Mouse (Mus musculus) retina, postnatal 1 day (tissue): ENCODE measurements around the gene Olfr555.
"Not testable (repeated sequence)": the region's sequence is repeated elsewhere in the genome, so short reads cannot be mapped to it uniquely, and the experiment has no call there.

ENCODE experiments used
- DNase-seq: peaks from one replicate; pipeline ENCODE4 v3.0.0-alpha.2; 2012

The Olfr555 gene

DNA sequence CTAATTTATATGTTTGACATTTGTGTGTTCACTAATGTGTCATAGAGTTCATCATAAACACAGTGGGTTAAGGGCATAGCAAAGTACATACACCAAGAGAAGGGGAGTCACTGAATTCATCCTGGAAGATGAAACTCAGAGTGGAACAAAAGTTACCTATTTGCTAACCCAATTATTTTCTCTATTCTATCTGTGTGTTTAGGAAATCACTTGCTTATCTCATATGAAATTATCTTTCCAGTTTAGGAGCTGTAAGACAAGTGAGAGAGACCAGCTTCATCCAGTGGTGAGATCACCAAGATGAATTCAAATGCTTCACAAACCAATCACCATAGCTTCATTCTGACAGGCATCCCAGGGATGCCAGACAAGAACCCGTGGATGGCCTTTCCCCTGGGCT lies at the start of gene Olfr555:
Gene Olfr555, plus strand, starts transcription at position 301 of the 400 bp plus-strand sequence.
- DNase-seq, result no peak

DNA sequence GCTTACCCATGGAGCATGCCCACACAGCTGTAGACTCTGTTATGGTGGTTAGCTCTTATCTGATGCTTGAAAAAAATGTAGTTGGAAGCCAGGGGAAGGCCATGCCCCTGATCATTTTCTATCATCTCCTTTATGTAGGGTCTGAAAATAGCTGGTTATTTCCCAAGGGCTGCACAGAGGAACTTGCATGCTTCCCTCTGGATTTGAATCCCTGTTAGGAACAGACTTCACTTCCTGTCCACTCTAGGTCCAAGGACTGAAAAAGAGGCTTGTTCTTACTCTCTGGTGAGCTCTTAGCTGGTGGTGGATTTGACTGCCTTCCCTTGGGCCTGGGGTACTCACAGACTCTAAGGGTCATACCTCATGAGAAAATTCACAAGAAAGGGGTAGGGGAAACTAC lies 40.5 kb upstream of the Olfr555 start, which contains the start of gene Olfr553:
Gene Olfr553, minus strand, starts transcription at position 101 of the 400 bp plus-strand sequence.
- DNase-seq, result no peak

DNA sequence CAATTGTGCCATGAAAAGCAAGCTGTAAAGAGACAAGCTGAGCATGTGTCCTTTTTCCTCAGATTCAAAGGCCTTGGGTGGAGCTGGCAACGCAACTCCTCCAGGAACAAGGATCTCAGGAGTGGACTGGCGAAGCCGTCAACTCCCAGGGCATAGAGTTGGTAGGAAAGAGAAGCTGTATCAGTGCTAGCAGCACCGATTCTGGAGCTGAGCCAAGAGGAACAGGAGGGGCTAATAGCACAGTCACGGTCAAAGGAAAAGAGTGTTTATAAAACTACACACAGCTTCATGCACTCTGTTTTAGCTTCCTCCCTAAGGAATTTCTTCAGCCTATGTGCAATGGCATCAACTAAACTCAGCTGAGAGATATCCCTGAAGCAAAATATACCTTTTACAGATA lies 39.0 kb upstream of the Olfr555 start:
- DNase-seq, result no peak

DNA sequence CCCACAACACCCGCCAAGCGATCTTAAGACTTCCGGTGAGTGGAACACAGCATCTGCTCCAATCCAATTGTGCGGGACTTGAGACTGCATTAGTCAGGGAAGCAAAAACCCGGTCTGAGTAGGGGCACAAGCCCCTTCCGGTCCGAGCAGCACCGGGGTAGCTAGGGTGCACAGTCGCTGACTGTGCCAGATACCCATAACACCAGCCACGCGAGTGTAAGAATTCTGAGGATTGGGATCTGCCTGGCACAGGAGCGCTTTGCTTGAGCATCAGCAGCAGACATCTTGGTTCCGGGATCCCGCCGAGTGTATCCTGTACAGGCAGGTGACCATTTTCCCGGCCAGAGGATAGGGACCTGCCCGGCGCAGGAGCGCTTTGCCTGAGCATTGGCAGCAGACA lies 38.3 kb upstream of the Olfr555 start:
- not testable (repeated sequence) for DNase-seq

DNA sequence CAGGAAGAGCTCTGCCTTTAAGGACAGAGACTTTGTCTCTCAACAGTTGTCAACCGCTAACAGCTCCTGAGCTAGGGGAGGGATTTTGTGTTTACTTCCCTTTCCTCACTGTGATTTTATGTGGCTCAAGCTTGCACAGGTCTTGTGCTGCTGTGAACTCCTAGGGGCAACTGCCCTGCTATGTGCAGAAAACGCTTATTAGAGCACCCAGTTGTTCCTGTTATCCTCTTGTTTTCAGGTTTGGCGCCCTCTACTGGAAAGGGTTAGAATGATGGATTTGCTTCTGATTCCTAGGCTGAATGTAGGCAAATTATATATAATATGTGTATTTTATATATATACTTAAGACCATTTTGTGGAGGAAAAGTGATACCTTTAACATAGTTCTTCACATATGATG lies 22.0 kb upstream of the Olfr555 start:
- DNase-seq, result peak; percentile 48

DNA sequence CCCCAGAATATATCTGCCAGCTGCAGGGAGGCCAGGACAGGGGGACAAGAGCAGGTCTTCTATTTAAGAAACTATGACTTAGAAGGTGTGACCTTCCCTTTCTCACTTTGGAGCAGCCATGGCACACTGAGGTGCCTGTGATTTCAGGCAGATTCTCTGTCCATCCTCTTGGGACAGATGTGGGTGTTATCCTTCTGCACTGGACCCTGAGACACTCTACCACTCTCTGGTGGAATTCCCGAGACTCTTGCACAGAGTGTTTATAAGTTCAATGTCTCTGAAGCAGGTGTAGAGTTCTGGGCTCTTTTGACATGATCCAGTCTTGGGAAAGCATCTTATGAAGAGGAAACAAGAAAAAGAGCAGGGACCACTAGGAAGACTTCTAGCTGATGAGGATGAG lies 20.5 kb upstream of the Olfr555 start, which contains the start of gene Olfr554:
Gene Olfr554, plus strand, starts transcription at position 301 of the 400 bp plus-strand sequence.
- DNase-seq, result no peak

DNA sequence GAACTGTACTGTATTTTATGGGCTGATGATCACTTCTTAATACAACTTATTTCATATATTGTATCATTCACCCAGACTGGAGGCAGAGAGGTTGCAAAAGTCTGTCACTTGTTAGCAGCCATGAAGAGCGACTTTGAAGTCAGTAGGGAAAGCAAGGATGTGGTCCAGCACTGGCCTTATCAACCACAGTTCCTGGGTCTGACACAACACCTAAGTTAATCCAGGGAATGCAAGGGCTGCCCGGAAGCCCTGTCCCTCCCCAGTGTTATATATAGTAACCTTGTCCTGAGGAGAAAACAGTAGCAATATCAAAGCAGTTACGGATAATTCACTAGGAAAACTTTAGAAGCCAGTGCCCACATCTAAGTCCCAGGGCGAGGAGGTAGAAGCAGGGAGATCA lies 13.7 kb upstream of the Olfr555 start:
- not testable (repeated sequence) for DNase-seq

DNA sequence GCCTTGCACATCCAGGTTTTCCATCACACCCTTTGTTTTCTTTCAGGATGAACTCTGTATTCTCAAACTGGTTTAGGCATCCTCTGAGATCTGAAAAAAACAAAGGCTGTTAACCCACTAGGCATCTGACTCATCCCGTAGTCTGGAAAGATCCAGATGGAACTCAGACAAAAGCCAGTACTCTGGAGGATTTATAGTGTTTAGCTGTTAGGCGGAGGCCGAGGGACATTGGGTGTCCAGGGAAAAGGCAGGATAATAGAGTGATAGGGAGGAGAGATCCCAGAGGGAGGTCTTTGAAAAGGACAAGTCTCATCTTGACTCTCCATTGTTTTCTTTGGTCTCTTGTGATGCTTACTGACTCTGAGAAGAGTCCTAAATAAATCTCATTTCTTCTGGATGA lies 6.0 kb downstream of the Olfr555 start, which contains the start of gene Olfr556:
Gene Olfr556, plus strand, starts transcription at position 301 of the 400 bp plus-strand sequence.
- no peak for DNase-seq

DNA sequence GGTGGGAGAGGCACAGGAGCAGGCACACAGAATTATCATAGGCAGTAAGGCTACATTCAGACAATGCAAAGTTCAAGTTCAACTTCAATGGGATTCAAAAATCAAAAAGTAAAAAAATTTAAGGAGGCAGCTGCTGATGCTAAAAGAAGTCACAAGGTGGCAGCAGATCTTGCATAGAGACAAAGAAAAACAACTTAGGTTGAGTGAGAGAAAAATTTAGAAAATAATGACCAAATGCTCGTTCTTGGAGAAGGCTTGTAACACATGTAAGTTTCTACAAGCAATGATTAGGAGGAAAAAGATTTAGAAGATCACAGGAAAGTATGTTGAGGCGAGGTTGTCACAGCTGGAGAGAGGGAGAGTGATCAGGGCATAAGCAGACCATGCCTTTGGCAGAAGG lies 6.8 kb downstream of the Olfr555 start:
- DNase-seq, result no peak

DNA sequence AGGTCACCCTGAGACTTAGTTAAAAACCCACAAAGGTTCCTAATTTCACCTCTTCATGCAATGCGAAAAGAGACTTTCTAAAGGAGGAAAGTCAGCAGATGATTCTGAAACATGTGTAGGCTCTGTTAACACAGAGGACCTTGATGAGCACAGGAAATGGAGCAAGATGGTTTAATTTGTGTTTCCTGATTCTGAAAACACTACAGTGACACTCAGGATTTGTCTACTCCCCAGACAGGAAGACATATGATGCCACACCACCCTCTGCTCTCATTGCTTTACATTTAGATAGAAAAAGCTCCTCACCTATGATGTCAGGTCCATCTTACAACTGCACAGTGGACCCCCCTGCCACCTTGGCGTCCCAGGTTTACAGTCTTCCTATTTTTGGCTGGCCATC lies 17.6 kb downstream of the Olfr555 start:
- DNase-seq, result no peak

DNA sequence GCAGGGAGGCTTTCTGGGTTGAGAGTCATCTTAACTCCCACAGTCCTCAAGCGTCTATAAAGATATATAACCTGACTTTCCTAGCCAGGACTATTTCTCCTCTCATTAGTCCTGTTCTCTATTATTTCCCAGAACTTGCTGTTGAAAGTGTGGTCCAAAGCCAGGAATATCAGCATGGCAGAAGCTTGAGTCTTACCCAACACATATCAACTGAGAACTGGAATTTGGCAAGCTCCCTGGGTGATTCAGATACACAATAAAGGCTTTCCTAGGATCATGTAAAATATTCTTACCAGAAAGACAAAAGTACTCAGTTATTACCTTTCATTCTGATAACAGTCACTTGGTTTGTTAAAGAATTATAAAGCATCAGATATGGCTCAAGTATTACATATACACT lies 23.3 kb downstream of the Olfr555 start:
- DNase-seq, result no peak

DNA sequence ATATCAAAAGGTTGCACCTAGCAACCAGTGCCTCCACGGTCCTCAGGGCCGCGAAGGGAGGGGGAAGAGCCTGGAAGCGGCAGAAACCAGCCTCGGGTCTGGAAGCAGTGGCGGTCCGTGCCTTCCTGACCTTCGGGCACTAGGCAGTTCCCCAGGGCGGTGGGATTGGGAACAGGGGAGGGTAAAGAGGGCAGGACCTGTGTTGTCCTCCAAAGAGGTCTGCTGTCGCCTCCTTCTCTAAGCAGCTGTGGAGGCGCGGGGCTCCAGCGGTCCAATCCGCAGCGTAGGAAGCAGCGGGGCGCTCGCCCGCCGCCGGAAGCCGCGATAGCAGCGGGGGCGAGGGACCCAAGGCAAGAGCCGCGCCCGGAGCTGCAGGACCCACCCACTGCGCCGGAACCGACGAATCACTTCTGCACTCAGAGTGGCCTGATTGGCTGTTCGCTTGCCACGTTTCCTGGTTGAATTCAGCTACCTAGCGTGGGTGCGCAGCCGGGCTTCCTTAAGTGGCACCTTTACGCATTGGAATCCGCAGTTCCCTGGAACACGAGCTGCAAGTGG lies 28.4 kb downstream of the Olfr555 start, which contains the start of gene Trim68:
Gene Trim68, minus strand, starts transcription at position 384 of the 558 bp plus-strand sequence.
- peak; percentile 93 for DNase-seq

DNA sequence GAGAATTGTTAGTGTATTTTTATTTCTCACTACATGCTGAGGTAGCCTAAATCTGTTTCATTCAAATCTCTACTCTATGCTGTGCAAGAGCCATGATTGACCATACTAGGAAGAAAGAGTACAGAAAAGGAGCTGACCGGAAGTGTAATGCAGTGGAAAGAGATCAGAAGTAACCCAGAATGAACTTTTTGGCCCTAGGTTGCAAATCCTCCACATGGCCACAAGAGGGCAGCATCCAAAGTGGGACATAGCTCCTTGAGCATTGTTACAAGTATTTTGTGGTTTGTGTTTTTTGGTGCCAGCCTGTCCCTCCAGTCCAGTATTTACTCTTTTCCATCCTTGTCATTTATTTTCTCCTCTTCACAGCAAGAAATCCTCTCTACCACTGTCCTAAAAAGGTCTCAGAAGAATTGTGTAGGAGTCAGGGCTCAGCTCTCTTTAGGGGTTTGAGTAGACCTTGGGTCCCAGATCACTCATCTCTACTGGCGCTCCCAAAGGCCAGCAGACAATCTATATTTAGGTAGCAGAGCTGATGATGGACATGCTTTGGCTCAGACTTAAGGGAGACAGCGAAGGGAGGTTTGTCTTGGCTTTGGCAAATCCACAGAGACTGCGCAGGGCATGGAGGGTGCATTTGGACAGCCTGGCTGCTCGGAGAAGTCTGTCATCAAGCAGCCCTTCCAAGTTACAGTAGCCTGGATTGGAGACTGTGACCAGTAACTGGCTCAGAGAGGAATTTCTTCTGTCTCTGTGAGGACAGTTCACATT lies 36.9 kb downstream of the Olfr555 start, which contains the start of gene Olfr557:
Gene Olfr557, plus strand, starts transcription at position 553 of the 768 bp plus-strand sequence.
- peak; percentile 64 for DNase-seq

DNA sequence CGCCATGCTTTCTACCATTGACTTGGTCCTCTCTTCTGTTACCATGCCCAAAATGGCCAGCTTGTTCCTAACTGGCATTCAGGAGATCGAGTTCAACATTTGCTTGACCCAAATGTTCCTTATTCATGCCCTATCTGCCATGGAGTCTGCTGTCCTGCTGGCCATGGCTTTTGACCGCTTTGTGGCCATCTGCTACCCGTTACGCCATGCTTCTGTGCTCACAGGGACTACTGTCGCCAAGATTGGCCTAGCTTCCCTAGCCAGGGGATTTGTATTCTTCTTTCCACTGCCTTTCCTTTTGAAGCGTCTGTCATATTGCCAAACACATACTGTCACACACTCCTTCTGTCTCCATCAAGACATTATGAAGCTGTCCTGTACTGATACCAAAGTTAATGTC lies 39.8 kb downstream of the Olfr555 start:
- DNase-seq, result no peak

DNA sequence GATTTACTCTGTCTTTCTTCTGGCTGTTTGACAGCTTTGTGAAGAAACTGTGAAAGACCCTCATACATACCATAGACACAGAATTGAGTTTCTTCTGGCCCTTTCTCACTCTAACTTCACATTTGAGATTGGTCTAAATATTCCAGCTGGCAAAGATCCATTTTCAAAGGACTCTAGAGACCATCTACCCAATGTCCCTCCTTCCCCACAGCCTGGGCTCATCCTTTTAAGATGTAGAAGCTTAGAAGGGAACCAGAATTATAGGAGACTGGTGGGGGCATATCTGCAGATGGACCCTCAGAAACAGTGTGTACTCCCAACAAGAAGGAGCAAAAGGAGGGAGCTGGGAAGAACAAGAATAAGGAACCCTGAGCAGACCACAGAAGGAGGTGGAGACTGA lies 43.3 kb downstream of the Olfr555 start, which contains the start of gene Olfr558:
Gene Olfr558, plus strand, starts transcription at position 301 of the 400 bp plus-strand sequence.
- no peak for DNase-seq
